12 mouse cellular contexts compared by ENCODE assay signal in the genomic region with DNA sequence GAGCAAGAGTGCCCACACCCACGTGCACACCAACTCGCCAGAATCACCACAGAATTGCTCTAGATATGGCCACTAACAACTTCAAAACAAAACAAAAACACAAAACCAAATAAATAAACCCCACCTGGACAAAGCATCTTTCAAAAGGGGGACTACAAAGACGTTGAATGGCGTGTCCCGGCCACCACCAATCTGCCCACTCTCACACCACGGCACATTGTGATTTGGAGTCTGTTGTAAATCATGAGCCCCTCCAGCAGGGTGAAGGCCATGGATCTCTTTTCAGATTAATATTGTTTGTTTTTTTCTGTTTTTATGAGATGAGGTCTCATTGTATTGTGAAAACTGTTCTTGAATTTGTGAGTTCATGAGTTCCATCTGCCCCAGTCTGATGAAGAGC. TPM values are rescaled to one million over a fixed set of nuclear protein-coding genes. Genes with fewer than 3 reads are reported as not detected.
"Had no signal": no experiment of that assay in that cellular context is flagged by ENCODE, and none has a peak within 500 bp of the region (broad histone marks: within the 10 kb centered on the region; RNA-seq: fewer than 3 reads in every experiment).

No protein-coding gene starts in this region.

- H3K4me1 ChIP-seq: kidney, embryonic 15.5 days; limb, embryonic 15.5 days had no signal

- H3K27ac ChIP-seq: kidney, embryonic 15.5 days had no signal

- H3K9ac ChIP-seq: kidney, embryonic 15.5 days; limb, embryonic 15.5 days had no signal

- H3K4me2 ChIP-seq: kidney, embryonic 15.5 days; limb, embryonic 15.5 days; neural tube, embryonic 13.5 days had no signal

- DNase-seq: kidney, adult 2 months; kidney, postnatal 14 days; layer of hippocampus, postnatal 36 days; lung, adult 18-20 months; lung, postnatal 36 days; midbrain, embryonic 14.5 days; right cerebral cortex, adult 18-20 months; thymus, adult 18-20 months; thymus, postnatal 14 days had no signal

- H3K9me3 ChIP-seq: kidney, embryonic 15.5 days; limb, embryonic 15.5 days; neural tube, embryonic 13.5 days had no signal

- H3K27me3 ChIP-seq: kidney, embryonic 15.5 days; limb, embryonic 15.5 days; neural tube, embryonic 13.5 days had no signal

- H3K4me3 ChIP-seq: kidney, embryonic 15.5 days; limb, embryonic 15.5 days; neural tube, embryonic 13.5 days had no signal

RNA-seq across cellular contexts. Expression of gene Gpr61, which starts 52.6 kb away (rescaled TPM):
- polyA plus RNA-seq: kidney, adult 2 months had no signal
